Mouse (Mus musculus) yolk sac, embryonic 10.5 days (tissue): Measurements from ENCODE around the gene Cfap77.
A peak's percentile ranks its signal among the peaks of the same experiment; 100 is the strongest.

ENCODE experiments used
- DNase-seq: peaks from one replicate; pipeline ENCODE4 v3.0.0-alpha.2; 2017; ENCODE audit warnings: low spot score

Gene Cfap77

DNA sequence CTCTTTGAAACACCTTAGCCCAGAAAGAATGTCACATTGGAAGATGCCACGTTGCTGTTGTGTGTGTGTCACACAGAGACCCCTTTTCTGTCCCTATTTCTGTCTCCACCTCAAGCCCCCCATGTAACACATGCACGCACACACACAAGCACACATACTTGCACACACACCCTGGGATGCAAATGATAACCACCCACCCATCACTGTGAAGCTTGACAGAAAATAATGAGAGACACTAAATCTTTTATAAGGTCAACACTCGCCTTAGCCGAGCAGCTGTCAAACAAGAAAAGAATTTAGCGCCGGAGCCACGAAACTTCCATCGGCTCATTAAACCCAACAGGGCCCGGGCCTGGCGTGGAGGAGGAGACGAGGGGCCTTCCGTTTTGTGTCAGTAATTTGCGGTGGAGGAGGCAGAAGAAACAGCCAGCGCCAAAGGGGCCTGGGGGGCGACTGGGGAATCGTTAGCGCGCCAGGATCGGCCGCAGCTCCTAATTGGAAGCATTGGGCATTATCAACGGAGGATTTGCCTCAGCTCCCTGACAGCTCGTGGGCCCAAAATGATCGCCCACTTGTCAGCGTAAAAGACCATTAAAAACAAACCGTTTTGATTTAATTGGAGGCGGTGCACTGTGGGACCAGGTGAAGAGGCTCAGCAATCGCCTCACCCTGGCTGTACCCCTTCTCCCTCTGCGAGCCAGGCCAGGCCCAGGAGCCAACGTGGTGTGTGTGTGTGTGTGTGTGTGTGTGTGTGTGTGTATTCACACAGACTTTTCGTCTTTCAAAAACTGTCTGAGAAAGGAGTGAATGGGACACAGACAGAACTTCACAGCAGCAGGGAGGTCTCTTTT, 111.0 kb downstream of the Cfap77 start:
- no peak for DNase-seq

DNA sequence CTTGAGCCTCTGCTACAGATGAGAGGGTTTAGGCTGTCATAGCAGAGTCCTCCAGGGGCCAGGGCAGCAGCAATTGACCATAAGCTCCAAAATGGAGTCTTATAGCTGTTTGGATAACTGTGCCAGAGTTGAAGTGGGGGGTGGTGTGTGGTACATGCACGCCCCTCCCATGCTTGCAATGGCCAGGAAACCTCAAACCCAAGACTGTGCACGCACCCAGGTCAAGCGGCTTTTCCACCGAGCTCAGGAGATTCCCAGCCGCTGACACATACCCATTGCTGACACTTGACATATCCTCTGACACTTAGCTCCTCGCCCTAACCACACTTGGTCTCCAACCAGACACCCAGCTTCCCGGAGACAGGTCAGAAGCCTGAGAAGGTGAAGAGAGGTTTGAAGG, 115.9 kb downstream of the Cfap77 start:
- no peak for DNase-seq

DNA sequence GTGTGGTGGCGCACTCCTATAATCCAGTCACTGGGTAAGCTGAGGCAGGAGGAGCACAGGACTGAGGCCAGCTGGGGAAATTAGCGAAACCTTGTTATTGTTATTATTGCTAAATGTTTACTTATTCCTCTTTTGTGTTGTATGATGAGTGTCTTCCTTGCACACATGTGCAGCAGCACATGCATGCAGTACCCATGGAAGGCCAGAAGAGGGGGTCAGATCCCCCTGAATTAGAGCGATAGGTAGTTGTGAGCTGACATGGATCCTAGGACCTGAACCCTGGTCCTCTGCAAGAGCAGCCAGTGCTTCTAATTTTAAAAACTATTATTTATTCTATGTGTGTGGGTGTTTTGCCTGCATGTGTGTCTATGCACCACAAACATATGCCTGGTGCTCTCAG, 124.3 kb downstream of the Cfap77 start:
- DNase-seq = no peak

DNA sequence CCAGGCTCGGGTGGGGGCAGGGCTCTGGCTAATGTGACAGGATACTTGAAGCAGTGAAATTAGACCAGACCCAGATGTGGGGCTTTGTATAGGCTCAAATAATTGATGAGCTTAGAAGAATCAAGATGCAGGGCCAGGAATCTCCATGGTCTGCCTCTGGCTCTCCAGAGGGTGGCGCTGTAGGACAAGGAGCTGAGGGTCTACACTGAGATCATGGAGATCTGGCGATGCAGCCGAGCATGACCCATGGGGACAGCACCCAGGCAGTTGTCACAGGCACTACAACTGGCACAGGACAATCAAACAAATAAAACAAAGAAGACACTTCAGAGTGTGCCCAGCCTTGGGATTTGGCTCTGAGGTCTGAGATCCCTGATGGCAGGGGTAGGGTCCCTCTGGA, 131.0 kb downstream of the Cfap77 start:
- DNase-seq = no peak

DNA sequence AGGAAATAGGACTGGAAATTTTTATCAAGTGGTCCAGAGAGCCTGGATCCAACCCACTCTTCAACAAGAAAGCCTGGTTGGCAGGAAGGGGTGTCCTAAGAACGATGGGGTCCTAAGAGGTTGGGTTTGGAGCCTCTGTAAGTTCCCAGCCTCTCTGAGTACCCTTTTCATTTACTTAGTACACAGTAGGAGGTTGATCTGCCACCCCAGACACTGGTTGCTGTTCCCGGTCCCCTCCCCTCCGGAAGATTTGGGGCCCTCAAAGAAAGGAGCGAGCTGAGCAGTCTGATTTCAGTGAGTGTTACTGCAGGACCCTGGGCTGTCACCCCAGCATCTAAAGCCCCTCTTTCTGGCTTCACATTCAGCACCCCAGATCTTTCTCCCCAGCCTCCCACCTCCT, 135.9 kb downstream of the Cfap77 start:
- no peak for DNase-seq

DNA sequence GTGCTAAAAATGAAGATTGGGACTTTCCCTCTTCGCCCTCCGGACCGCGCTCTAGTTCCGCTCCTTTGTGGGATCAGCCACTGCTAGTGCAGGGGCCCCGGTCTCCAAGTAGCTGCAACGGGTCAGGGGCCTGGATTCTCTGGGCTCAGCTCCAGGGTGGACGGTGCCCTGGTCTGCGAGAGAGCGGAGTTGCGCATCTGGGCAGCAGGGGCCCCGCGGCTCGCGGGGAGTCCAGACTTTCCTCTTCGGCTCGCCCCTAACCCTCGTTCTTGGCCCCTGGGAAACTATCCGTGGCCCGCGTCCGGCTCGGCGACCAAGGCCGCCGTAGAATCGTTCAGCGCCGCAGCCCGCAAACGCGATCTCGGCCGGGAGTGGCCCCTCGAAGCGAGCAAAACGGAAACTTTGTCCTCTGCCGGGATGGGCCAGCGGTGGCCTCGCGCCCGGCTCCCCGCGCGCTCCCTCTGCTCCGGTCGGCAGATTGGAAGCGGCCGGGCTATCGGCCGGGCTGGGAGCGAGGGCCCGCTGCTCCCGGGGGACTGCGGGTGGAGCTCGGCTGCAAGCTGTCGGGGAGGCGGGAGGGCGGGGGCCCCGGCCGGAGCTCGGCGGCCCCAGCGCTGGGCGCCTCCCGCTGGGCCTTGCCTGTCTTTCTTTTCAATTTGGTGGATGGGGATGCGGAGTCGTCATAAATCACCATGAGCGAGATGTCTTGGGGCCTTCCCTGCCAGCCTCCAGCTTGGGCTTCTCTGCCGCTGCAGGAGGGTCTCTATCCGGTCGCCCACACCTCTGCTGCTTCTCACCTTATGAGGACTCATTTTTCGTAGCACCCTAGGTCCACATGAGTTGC, 137.1 kb downstream of the Cfap77 start:
- DNase-seq = no peak

DNA sequence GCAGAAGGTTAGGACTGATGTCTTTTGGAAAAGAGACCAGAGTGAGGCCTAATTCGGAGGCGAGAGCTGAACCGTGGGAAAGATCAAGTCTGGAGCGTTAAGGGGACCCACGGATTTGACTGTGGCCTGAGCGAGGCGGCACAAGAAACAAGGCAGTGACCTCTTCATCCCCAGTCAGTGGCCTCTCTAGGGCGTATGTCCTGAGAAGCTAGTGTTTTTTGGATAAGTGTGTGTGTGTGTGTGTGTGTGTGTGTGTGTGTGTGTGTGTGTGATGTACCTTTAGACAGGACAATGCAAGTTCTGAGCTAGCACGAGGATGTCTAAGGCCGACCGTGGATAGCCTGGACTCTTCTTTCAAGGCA, 137.7 kb downstream of the Cfap77 start:
- DNase-seq = no peak

DNA sequence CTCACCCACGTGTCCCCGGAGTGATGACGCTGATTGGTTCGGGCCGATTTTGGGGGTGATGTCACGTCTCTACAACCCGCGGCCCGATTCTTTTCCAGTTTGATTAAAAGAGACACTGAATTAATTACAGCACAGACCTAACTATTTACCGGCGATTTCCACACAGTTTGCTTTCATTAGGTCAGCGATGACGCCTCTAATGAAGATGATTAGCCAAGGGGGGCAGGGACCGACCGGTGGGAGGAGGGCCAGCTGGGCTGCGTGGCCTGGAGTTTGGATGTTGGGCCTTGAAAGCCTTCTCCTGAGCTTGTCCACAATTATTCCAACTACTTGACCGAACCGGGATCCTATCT, 138.4 kb downstream of the Cfap77 start, which contains the start of gene Barhl1:
TSS of gene Barhl1 (minus strand) at position 156 of the 353 bp plus-strand sequence.
- no peak for DNase-seq

DNA sequence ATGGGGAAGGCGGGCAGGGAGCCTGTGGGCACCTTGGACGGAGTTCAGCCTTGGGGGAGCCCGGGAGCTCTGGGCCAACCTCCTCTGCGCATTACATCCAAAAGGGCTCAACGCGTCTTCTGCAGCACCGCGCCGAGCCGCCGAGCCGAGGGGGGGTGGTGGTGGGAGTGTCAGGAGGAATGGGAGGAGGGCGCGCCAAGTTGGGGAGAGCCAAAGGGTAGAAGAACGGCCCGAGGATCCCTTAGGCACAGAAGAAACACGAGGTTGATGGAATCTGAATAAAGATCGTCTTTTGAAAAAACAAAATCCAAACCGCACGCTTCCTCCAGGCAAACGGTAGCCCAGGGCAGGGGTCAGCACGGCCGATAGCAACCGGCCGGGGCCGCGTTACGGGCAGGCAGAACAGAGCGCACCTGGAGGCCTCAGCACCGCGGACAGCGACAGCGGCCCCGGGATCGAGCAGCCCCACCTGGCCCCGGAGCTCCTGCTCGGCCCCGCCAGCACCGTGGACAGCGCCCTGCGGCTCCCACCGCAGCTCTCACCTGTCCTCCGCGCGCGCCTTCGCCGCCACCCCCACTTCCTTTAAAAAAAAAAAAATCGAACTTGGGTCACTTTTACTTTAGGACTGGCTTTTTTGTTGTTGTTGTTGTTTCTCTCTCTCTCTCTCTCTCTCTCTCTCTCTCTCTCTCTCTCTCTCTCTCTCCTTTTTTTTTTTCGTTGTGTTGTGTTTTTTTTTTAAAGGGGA, 138.9 kb downstream of the Cfap77 start:
- peak; percentile 84 for DNase-seq

DNA sequence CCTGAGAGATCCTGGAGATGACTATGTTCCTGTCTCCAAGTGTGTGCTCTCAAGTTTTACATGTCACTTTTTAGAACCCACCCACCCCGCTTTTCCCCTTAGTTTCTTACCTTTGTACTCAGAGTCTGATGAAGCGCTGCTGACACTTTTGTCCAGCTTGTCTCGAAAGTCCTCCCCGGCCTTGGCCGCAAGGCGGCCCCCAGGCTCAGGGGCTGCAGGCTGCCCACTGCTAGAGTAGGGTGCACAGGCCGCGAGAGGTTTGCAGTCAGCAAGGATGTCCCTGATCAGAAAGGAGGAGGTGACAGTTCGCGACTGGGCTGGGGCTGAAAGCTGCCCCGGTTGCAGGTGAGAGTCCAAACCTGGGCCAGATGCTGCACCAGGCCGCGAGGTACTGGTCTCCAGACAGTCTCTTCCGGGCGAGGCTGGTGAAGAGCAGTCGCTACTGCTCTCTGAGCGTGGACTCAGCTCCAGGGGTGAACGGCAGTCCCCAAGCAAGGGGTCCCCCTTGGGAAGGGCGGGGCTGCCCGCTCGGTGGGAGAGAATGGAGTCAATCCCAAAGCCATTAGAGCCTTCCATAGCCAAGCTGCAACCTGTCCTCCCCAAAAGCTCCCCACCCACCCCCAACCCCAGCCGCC, 139.6 kb downstream of the Cfap77 start:
- DNase-seq = no peak

DNA sequence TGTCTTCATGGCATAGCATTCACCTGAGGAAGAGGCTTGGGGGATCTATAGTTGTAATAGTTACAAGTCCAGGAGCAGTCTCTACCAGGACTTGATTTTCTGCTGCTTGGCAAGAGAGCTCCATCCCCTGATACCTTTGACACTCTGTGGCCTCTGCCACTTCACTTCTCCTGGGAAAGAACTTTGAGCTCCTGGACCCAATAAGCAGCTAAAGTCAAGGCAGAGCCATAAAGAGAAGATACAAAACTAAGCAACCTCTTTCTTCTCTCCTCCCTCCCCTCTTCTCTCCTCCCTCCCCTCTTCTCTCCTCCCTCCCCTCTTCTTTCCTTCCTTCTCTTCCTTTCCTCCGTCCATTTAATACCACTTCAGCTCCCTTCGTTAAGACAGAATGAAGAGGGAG, 140.7 kb downstream of the Cfap77 start:
- no peak for DNase-seq

DNA sequence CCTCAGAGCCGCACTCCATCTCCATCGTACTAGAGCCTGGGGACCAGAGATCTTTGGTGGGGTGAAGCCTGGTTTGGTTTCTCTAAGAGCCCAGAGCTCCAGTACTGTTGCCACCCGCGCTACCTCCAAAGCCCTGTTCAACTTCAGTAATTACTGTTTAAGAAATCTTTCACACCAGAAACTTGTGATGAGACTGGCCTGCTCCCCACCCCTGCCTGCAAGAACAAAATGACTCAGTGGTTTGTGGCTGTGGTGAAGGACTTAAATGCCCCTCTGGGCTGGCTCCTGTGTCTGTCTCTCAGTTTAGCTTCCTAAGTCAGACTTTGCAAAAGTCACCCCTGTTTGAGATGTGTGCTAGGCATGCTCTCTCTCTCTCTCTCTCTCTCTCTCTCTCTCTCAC, 141.9 kb downstream of the Cfap77 start:
- no peak for DNase-seq

DNA sequence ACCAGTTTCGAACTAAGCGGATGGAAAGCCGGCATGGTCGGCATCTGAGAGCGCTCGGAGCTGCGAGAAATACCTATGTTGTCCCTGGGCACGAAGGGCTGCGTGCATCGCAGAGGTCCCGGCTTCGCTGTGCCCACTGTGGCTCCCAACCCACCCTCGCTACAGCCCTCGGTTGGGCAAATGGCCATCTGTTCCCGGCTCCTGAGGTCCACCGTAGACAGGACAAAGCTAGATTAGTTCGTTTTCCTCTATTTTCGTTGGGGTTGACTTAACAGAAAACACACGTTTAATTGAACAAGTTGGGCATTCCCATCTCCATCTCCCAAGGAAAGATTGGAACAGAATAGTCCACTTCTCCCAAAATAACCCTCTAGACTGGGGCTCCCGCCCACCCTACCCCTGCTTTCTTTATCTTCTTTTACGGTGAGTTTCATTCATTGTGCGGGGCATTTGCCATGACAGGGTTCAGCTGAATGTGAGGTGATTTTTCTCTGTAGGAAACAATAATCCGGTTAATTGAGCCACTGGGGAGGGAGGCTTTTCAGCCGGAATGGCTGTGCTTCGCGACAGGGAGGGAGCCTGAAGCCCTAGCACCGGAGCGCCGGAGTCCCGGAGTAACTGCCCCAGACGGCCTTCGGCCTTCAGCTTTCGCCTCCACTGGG, 142.7 kb downstream of the Cfap77 start:
- no peak for DNase-seq

DNA sequence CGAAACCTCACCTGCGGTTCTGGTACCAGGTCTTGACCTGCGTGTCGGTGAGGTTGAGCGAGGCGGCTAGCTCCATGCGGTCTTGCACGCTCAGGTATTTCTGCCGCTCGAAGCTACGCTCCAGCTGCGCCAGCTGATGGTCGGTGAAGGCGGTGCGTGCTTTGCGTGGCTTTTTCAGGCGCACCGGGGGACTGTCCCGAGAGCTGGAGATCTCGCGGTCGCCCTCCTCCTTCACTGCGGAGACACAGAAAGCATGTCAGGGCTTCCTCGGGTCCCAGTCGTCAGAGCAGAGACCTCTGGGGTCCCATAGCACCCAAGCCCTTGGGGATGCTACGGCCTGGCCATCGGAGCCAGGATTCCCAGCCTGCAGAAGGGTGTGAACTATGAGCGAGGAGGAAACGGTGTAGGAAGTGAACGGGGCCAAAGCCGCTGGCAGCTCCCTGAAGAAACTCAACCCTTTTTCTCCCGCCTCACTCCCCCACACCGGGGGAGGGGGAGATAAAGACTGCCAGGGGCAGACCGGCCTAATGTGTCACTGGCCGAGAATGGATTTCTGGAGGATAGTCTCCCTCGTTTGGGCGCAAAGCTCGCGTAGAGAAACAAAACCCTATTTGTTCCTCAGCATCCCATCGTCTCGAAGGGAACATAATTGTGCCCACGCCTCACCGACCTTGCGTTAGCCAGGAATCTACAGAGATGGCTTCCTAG, 143.4 kb downstream of the Cfap77 start:
- no peak for DNase-seq

DNA sequence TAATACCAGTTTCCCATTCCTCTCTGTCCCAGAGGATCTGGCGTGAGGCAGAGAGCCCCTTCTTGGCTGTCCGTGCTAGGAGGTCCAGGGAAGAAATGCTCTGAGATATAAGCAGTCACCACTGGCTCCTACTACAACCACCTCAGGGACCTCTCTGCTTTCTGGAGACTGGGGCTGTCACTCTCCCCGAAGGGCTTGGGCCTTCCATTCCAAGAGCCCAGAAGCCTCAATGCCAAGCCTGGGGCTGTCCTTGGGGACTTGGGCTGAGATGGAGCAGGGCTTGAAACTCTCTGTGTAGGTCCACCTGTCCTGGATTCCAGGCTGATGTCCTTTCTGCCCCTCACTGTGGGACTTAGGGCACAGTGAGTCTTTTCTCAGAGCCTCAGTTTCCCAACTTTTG, 144.0 kb downstream of the Cfap77 start:
- no peak for DNase-seq

DNA sequence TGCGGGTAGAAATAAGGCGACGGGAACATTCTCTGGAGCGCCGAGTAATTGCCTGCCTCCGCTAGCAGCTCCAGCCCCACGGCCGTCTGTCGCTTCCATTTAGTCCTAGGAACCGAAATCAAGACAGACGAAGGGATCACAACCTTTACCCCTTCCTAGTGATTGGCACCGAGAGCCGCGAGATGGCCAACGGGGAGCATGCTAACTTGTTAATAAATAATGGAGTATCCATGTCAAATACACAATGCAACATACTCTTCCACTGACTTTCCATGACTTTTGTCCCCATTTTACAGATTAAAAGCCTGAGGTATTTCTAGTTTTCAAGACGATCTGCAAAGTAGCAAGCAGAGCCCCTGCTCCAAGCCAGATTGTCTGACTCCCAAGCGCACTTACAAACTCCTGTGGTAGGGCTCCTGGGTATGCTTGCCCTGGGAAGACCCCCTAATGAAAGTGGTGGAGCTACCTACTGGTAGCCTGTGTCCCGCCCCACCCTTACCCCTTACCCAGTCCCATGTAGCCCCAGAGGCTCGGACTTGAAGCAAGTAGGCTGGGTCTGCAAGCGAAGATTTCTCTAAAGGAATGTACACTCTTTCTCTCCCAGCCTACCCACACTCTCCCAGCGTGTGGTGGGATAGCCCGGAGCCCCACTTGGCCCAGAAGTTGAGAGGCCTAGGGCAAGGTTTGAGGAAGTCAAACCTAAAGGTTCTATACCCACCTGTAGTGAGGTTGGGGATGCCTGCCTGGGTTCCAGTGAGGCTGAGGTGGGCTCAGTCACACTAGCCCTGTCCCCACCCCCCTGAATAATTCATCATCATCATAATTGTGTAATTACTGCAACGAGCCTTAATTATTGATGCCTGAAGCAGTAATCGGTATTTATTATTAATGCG, 144.8 kb downstream of the Cfap77 start:
- DNase-seq = no peak

DNA sequence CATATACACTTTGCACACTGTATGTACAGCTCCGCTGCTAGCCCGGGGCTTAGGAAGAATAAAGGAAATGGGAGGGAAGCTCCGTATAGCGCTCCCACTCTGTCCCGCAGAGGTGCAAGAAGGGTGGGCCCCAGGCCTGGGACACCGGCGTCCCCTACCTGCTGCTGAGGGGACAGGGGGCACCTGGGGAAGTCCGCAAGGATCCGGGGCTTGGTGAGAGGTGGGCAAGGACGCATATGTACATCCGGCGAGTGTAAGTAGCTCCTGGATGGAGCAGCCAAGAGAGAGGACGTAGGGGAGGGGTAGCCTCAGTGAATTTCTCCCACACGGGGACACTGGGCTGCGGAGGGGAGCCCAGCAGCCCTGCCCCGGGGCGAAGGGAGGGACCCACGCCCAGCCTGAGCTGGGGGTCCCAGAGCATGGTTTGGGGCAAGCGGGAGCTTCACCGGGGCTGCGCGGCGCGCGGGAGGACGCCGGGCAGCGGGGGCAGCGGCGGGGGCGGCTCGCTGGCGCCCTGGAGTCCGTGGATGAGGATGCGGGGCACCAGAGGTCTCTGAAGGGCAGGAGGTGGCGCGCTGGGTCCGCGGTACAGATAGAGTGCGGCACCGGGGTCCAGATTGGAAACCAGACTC, 145.6 kb downstream of the Cfap77 start:
- no peak for DNase-seq

DNA sequence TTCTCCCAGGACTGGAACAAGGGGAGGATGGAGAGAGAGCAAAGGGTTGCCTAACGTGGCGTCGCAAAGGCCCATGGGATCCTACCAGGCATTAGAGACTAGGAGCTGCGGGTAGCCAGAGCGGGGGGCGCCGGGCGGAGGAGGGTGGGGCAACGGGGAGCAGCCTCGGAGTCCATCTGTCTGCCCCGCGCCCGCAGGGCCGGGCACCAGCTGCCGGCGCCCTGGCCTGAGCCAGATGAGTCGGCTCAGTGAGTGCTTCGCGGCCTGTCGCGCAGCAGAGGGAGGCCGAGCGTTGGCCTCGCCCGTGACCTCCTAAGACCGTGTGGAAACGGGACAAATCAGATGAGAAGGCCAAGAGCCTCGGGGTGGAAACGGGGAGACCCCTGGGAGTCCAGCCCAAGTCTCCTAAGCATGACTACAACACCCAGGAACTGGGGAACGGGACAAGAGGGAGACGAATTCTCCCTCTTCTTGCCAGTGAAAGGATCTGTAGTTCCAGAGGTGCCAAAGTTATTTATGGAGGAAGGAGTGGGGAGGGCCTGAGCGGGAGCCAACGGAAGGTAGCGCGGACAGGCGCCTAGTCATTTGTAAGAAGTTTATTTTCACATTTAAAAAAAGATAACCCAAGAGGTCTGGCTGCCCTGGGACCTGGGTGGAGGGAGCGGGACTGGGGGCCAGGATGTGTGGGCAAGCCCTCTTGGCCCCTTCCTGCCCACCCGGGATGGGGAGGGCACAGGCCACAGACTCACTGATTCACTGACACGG, 146.3 kb downstream of the Cfap77 start:
- DNase-seq = no peak
